Mouse (Mus musculus) spleen, adult 12 weeks (tissue): ENCODE measurements around the gene Zfp384.

ENCODE experiments used
- DNase-seq: peaks from one replicate; pipeline ENCODE4 v3.0.0; 2022; ENCODE audit warnings: low spot score

Gene Zfp384

DNA sequence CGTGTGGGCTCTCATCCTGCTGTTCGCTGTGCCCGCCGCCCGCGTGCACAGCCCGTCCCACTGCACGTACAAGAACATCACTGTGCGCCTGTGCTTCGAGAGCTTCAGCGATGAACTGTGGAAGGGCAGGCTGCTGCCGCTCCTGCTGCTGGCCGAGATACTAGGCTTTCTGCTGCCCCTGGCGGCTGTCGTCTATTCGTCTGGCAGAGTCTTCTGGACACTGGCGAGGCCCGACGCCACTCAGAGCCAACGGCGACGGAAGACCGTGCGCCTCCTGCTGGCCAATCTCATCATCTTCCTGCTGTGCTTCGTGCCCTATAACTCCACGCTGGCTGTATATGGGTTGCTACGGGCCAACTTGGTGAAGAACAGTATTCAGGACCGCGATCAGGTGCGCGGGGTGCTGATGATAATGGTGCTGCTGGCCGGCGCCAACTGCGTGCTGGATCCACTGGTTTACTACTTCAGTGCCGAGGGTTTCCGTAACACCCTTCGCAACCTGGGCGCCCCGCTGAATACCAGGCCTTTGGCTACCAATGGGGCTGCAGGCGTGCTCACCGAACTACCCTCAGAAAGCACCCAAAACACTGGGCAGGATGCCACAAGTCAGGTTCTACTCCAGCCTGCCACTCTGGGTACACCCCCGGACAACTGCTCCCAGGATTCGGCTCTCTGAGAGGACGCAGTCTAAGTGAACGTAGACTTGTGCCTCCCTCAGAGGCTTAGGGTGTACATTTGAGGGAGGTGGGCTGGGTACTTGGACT, 73.0 kb downstream of the Zfp384 start:
- no peak for DNase-seq

DNA sequence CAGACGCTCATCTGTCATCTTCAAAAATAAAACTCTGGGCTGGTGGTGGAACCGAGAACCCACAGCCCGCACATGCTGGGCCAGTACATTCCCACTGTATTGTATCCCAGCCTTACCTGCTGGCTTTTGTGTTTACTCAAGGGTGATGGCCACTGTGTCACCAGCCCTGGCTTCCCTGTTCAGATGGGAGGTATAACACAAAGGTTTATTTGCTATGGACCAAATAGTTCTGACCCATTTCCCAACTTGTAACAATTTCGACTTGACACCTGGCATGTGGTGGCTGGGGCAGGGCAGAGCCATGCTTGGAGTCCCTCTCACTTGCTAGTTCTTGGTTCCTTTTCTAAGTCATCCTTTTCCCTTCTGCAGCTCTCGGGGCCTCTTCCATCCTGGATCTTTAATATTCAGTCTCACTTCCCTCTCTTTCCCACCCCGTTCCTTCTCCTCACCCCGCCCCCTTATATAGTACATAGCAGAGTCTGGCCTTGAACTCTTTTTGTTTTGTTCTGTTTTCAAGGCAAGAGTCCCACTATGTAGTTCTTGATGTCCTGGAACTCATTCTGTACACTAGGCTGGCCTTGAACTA, 73.9 kb downstream of the Zfp384 start:
- no peak for DNase-seq

DNA sequence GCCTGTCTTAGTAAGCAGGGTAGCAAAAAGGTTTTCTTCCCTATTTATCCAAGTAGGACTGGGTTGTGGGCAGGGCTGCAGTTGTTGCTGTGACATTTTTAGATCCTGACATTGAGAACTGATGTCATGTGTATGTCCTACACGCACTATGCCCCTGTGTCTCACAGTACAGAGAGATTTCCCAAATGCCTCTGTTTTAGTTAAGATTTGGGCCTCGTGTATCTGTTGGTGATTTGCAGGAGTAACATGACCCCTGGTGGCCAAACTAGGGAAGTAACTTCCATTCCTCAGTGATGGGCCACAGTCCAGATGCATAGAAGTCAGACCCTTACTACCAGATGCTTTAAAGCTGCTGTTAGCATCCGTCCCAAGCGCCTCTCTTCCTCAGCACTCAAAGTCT, 75.5 kb downstream of the Zfp384 start:
- no peak for DNase-seq
